Mouse (Mus musculus) gonadal fat pad, adult 2 months (tissue): Measurements from ENCODE around the gene Srebf1. TPM values are rescaled to one million over a fixed set of nuclear protein-coding genes. Genes with fewer than 3 reads are reported as not detected.

Experiments
- polyA plus RNA-seq: library from polyadenylated mRNA; depleted of rRNA; stranded (reverse); fragments of >200 nt; gene quantifications from 2 replicates; pipeline ENCODE4 v1.2.3, GENCODE M21; 2012; rRNA removed

Gene Srebf1
- polyA plus RNA-seq, 1 experiment = 402 TPM

Other genes starting within 250 kb of the Srebf1 start
- gene Pemt, start 176.1 kb downstream of the Srebf1 start, polyA plus RNA-seq = 211 and 228 TPM in 2 replicates
- 24.1 and 35.7 TPM in 2 replicates for gene Rai1, start 117.6 kb downstream of the Srebf1 start, polyA plus RNA-seq
- 75.5 and 78.9 TPM in 2 replicates for gene Tom1l2, start 130.3 kb upstream of the Srebf1 start, polyA plus RNA-seq
- gene Drc3, start 130.7 kb upstream of the Srebf1 start, polyA plus RNA-seq = 4.5 and 5.0 TPM in 2 replicates
- 26.0 and 30.3 TPM in 2 replicates for gene Gid4, start 194.6 kb upstream of the Srebf1 start, polyA plus RNA-seq
- 47.3 and 58.7 TPM in 2 replicates for gene Atpaf2, start 195.9 kb upstream of the Srebf1 start, polyA plus RNA-seq
- gene Drg2, start 232.0 kb upstream of the Srebf1 start, polyA plus RNA-seq = 53.2 and 60.5 TPM in 2 replicates
- 0.35 and 0.38 TPM in 2 replicates for gene Myo15, start 246.8 kb upstream of the Srebf1 start, polyA plus RNA-seq